9 mouse cellular contexts compared by ENCODE assay signal in the genomic region with DNA sequence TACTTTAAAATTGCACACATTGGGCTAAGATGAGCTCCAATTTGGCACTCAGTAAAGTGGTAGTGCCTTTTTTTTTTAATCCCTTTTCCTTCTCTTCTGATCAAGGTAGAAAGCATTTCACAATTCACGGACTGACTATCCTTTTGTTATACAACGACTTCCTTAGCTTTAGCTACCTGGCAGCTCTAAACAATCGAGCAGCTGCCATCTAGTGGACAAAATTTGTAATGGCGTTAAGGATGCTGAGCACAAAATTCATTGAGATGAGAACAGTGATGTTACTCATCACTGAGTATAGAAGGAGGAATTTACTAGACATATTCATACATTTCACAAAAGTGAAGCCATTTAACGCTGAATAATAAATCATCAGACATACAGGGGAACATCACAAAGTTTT.
A peak's percentile ranks its signal among the peaks of the same experiment; 100 is the strongest.
DNase-seq lines count a peak whose midpoint lies in the region.
"Had no signal": no experiment of that assay in that cellular context is flagged by ENCODE, and none has a peak within 500 bp of the region (broad histone marks: within the 10 kb centered on the region; RNA-seq: fewer than 3 reads in every experiment).

No protein-coding gene starts in this region.

- H3K36me3 ChIP-seq in midbrain, embryonic 10.5 days = no peaks in the 10 kb centered on the region
- H3K36me3 ChIP-seq: liver, embryonic 13.5 days had no signal

- no peaks in the 10 kb centered on the region for H3K4me1 ChIP-seq in midbrain, embryonic 10.5 days
- H3K4me1 ChIP-seq: liver, embryonic 13.5 days had no signal

- H3K9me3 ChIP-seq in midbrain, embryonic 10.5 days (replicated peaks) = no peaks in the 10 kb centered on the region
- H3K9me3 ChIP-seq: liver, embryonic 13.5 days had no signal

- no peaks in the 10 kb centered on the region for H3K27me3 ChIP-seq in midbrain, embryonic 10.5 days (ENCODE audit: low read depth, poor library complexity, severe bottlenecking)
- H3K27me3 ChIP-seq: liver, embryonic 13.5 days had no signal

- H3K27ac ChIP-seq in midbrain, embryonic 10.5 days (replicated peaks) = no peak overlapping the region
- H3K27ac ChIP-seq: liver, embryonic 13.5 days had no signal

- no peak overlapping the region for H3K4me3 ChIP-seq in midbrain, embryonic 10.5 days
- H3K4me3 ChIP-seq: liver, embryonic 13.5 days had no signal

- intact Hi-C loops in heart, postnatal 36 days (cut with DNase I) = loop anchor here (5.0 kb wide), 2 partner anchors 206 to 714 kb away; no protein-coding TSS in a partner anchor

- 1% methylated on average over 5 of the region's 5 CpGs for WGBS in midbrain, embryonic 10.5 days

- DNase-seq in gastrocnemius, postnatal 10 days = peak; percentile 4
- DNase-seq in gastrocnemius, postnatal 4 days (ENCODE audit: low spot score in 2 of 2) = no peak
- peak; percentile 73 for DNase-seq in NIH3T3 (ENCODE audit: low read depth)
- peak; percentile 79 to 86 for DNase-seq in cerebellum, postnatal 10 days
- DNase-seq in heart, postnatal 36 days = peak; percentile 11 to 20
- peak; percentile 71 for DNase-seq in layer of hippocampus, adult 9-11 months
- DNase-seq in midbrain, embryonic 10.5 days (ENCODE audit: low spot score) = peak; percentile 40
- DNase-seq in telencephalon, adult 2 months (ENCODE audit: low read depth, low spot score) = peak; percentile 74
- DNase-seq: liver, embryonic 13.5 days had no signal

Comparison
In these comparisons a context has a peak if more than half of its experiments do, and no peak if none do; other contexts are left out.
1. DNase-seq: peak in gastrocnemius, postnatal 10 days (single experiment), NIH3T3 (single experiment), cerebellum, postnatal 10 days (2 of 2), heart, postnatal 36 days (2 of 2), layer of hippocampus, adult 9-11 months (single experiment), midbrain, embryonic 10.5 days (single experiment) and telencephalon, adult 2 months (single experiment); none in gastrocnemius, postnatal 4 days (0 of 2).